Mouse (Mus musculus) midbrain, postnatal 0 days (tissue): ENCODE measurements around the gene Cntnap2. TPM values are rescaled to one million over a fixed set of nuclear protein-coding genes. Genes with fewer than 3 reads are reported as not detected.

ENCODE experiments used
- ATAC-seq: fragments of 200-750 bp; cut with Nextera tagmentation; 2 replicates; pipeline ENCODE4 v1.8.0; 2017; ENCODE audit warnings: moderate number of reproducible peaks, mild to moderate bottlenecking, moderate TSS enrichment, moderate library complexity; ENCODE audit not compliant: low FRiP score
- DNase-seq: peaks from one replicate; pipeline ENCODE4 v3.0.0-alpha.2; 2015; ENCODE audit warnings: low spot score
- H3K27ac ChIP-seq: fragments of 300-500 bp; sonication (generic); 2 replicates; pipeline ENCODE4 v1.5.1; 2014; ENCODE audit warnings: low read depth, mild to moderate bottlenecking, low read length, mixed read lengths
- H3K27me3 ChIP-seq: fragments of 300-500 bp; sonication (generic); 2 replicates; pipeline ENCODE4 v1.6.1; 2014; ENCODE audit warnings: low read length, control low read depth, mixed read lengths; ENCODE audit not compliant: insufficient read depth
- H3K36me3 ChIP-seq: fragments of 300-500 bp; sonication (generic); 2 replicates; pipeline ENCODE4 v1.6.1; 2014; ENCODE audit warnings: low read length, control low read depth, mixed read lengths; ENCODE audit not compliant: insufficient read depth
- H3K4me1 ChIP-seq: fragments of 300-500 bp; sonication (generic); 2 replicates; pipeline ENCODE4 v1.6.1; 2014; ENCODE audit warnings: mild to moderate bottlenecking, control low read depth, antibody characterized with exemption, low read length, mixed read lengths; ENCODE audit not compliant: insufficient read depth
- H3K4me2 ChIP-seq: fragments of 300-500 bp; sonication (generic); 2 replicates; pipeline ENCODE4 v1.6.1; 2014; ENCODE audit warnings: low read depth, mild to moderate bottlenecking, low read length, mixed read lengths; ENCODE audit not compliant: poor library complexity, severe bottlenecking
- H3K4me3 ChIP-seq: fragments of 300-500 bp; sonication (generic); 2 replicates; pipeline ENCODE4 v1.5.1; 2014; ENCODE audit warnings: low read depth, mild to moderate bottlenecking, low read length, moderate library complexity
- H3K9ac ChIP-seq: fragments of 300-500 bp; sonication (generic); replicated peaks from 2 replicates; pipeline ENCODE4 v1.6.1; 2014; ENCODE audit warnings: mild to moderate bottlenecking, low read length, moderate library complexity, mixed read lengths; ENCODE audit not compliant: poor library complexity, severe bottlenecking
- H3K9me3 ChIP-seq: fragments of 300-500 bp; sonication (generic); 2 replicates; pipeline ENCODE4 v1.6.1; 2016; ENCODE audit warnings: low read length, control low read depth
- CTCF ChIP-seq: IDR thresholded peaks from 2 replicates; pipeline ENCODE4 v1.5.1; 2016; ENCODE audit warnings: antibody characterized with exemption, mild to moderate bottlenecking
- WGBS: fragments of 180-500 bp; shearing (Covaris S2); extraction: QIAGEN DNeasy Blood & Tissue Kit; methylation state at CpG from one replicate; pipeline ENCODE4 v1.1.7; 2014; 5-methylcytosine and 5-hydroxymethylcytosine counted together
- polyA plus RNA-seq: library from polyadenylated mRNA; unstranded; fragments of >200 nt; fragmentation: Nextera tagmentation; extraction: Ambion mirVana; gene quantifications from 2 replicates; pipeline ENCODE4 v1.2.1, GENCODE M21; 2015
- total RNA-seq: library from RNA; depleted of rRNA; stranded (reverse); fragments of >200 nt; gene quantifications from 2 replicates; pipeline ENCODE4 v1.2.3, GENCODE M21; 2014

Gene Cntnap2
- total and polyA plus RNA-seq, 2 experiments from 2014 or later: 51.1 to 106 TPM

DNA sequence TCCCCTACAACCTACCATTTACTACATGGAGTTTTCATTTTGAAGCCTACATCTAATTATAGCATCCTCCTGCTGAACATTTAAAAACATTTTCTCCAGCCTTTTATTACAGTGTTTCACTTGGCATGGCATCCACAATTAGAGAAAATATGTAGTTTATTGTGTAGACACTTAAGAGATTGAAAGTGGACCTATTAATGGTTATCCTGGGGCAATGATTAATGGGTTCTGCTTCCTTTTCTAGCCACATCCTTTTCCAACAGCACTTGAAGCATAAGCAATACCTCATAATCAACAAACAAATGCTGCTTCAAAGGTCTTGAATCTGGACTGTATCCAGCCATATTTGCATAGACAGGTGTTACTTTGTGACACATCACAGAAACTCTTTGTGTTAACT is 1360.7 kb downstream of the Cntnap2 start:
- DNase-seq (no peak), ATAC-seq (no peak)
- no peak overlapping the region for H3K4me3 ChIP-seq
- no peak overlapping the region for H3K9ac ChIP-seq
- no peak overlapping the region for H3K4me2 ChIP-seq
- no peaks in the 10 kb centered on the region for H3K9me3 ChIP-seq
- no peak overlapping the region for H3K27ac ChIP-seq
- H3K27me3 ChIP-seq: no peaks in the 10 kb centered on the region
- no peaks in the 10 kb centered on the region for H3K36me3 ChIP-seq
- H3K4me1 ChIP-seq: no peaks in the 10 kb centered on the region
- no peak for TF ChIP-seq CTCF

DNA sequence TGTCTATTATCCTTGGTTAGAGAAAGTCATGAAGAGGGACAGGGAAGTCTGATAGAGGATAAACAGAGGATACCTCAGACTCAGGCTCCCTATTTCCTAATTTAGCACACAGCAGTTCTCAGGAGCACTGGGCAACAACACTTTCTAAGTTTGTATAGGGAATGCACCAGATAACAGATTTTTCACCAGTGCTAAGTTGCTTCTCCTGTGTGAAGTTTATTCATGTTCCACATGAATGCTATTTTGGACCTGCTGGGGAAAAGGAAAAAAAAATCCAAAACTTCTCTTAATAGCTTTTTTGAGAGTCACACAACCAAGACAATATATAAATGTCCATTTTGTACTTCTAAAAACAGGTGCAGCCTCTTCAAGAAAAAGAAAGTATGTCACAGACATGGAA is 1361.2 kb downstream of the Cntnap2 start:
- H3K36me3 ChIP-seq: no peaks in the 10 kb centered on the region
- no peak overlapping the region for H3K4me3 ChIP-seq
- no peaks in the 10 kb centered on the region for H3K4me1 ChIP-seq
- ATAC-seq (no peak), DNase-seq (no peak)
- H3K9ac ChIP-seq: no peak overlapping the region
- H3K27ac ChIP-seq: no peak overlapping the region
- H3K9me3 ChIP-seq: no peaks in the 10 kb centered on the region
- no peaks in the 10 kb centered on the region for H3K27me3 ChIP-seq
- no peak for TF ChIP-seq CTCF
- no peak overlapping the region for H3K4me2 ChIP-seq

DNA sequence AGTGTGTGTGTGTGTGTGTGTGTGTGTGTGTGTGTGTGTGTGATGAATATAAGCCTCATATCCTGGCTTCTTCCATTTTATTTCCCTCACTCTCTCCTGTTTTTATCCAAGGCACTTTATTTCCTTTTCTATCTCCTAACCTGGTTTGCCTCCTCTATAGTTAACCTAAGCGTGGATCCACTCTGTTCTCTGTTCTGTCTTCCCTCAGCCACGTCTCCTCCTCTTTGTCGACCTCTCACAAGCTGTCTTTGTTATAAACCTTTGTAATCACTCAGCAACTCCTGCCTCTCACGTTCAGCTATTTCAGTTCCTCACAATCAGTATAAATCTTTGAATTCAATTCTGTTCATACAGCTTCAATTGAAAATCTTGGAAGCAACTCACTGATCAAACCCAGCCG is 1369.1 kb downstream of the Cntnap2 start:
- Histone ChIP-seq H3K9me3 (no peaks in the 10 kb centered on the region), H3K36me3 (no peaks in the 10 kb centered on the region), H3K9ac (no peak overlapping the region), H3K4me2 (no peak overlapping the region), H3K27ac (no peak overlapping the region), H3K4me1 (no peaks in the 10 kb centered on the region), H3K4me3 (no peak overlapping the region), H3K27me3 (no peaks in the 10 kb centered on the region)
- WGBS: 34% methylated on average over 5 of the region's 5 CpGs
- ATAC-seq (no peak), DNase-seq (no peak)
- TF ChIP-seq CTCF: no peak

DNA sequence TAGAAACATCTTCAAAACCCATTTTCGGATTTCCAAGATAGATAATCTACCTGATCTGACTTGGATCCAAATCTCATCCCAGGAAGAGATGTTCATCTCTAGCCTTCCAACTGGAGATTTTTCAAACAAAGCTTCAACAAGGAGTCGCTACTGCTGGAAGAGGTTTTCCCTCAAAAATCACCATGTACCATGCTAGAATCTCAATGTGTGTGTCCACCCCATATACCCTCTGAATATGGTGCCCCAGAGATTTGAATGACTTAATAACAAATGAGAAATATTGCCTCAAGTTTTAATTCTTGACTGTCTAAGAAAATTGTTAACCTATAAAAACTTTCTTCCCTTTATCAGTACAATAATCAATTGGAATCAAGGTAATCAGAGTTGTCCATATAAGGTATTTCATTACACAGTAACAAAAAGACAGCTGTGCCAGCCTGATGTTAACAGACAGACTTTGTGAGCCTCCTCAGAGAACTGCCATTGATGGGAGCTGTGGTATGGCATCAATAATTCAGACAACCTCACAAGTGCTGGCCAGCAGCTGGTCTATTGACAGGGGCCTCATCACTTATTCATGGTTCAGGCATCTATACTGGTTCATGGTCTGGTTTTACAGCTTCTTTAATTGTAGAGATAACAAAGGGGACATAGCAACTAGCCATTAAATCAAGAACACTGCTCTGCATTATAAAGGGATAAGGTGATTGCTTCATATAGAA is 1391.9 kb downstream of the Cntnap2 start:
- 88% methylated on average over 2 of the region's 2 CpGs for WGBS

GRCm38 (mm10) chr6:46472683-46473082 is 1413.5 kb downstream of the Cntnap2 start:
- no peaks in the 10 kb centered on the region for H3K36me3 ChIP-seq
- H3K9me3 ChIP-seq: no peaks in the 10 kb centered on the region
- no peak overlapping the region for H3K4me3 ChIP-seq
- no peak overlapping the region for H3K9ac ChIP-seq
- DNase-seq: peak; percentile 21
- ATAC-seq: no peak
- H3K27me3 ChIP-seq: no peaks in the 10 kb centered on the region
- TF ChIP-seq CTCF: no peak
- WGBS: 69% methylated on average over 4 of the region's 4 CpGs
- H3K27ac ChIP-seq: no peak overlapping the region
- H3K4me1 ChIP-seq: no peaks in the 10 kb centered on the region
- H3K4me2 ChIP-seq: no peak overlapping the region

More for the DNA sequence above, 1391.9 kb downstream of the Cntnap2 start:
- Histone ChIP-seq H3K4me1 (no peaks in the 10 kb centered on the region), H3K9ac (no peak overlapping the region), H3K4me2 (no peak overlapping the region), H3K27me3 (no peaks in the 10 kb centered on the region), H3K27ac (no peak overlapping the region), H3K9me3 (no peaks in the 10 kb centered on the region), H3K4me3 (no peak overlapping the region), H3K36me3 (no peaks in the 10 kb centered on the region)
- no peak for DNase-seq
- no peak for TF ChIP-seq CTCF
- ATAC-seq: no peak

DNA sequence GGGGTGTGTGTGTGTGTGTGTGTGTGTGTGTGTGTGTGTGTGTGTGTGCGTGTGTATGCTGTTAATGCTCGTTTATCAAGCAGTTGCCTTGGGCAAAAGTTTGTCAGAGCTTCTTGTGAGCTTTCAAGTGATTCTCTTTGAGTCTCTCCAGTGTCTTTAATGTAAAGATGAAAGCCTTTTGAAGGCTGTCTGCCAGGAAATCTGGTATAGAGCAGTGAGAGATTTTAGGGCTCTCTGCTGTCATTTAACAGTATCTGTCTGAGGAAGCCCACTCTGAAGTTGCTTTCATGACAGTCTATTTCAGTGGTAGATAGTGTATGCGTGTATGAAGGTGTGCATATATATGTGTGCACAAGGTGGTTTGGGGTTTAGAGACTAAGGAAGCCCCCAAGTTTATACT is 1425.2 kb downstream of the Cntnap2 start:
- ATAC-seq (peak; percentile 54; the same call in 1 of the 2 replicates), DNase-seq (no peak)
- H3K27me3 ChIP-seq: no peaks in the 10 kb centered on the region
- H3K4me3 ChIP-seq: no peak overlapping the region
- H3K9me3 ChIP-seq: no peaks in the 10 kb centered on the region
- no peak overlapping the region for H3K4me2 ChIP-seq
- H3K27ac ChIP-seq: no peak overlapping the region
- 70% methylated on average over 3 of the region's 3 CpGs for WGBS
- no peak overlapping the region for H3K9ac ChIP-seq
- H3K4me1 ChIP-seq: no peaks in the 10 kb centered on the region
- TF ChIP-seq CTCF: no peak
- no peaks in the 10 kb centered on the region for H3K36me3 ChIP-seq
